Mouse (Mus musculus) CD4-positive helper T cell, adult 2 months (primary cell): ENCODE measurements at regions not wholly inside any gene's neighbourhood (a gene's known extent, or its start where the extent isn't known, plus 50 kb on each side); places are given as distances from the start of the nearest gene placed in this dataset.

Source experiments
- DNase-seq: peaks from one replicate; pipeline ENCODE4 v3.0.0-alpha.2; 2012; ENCODE audit warnings: low read depth, missing footprints, low spot score

DNA sequence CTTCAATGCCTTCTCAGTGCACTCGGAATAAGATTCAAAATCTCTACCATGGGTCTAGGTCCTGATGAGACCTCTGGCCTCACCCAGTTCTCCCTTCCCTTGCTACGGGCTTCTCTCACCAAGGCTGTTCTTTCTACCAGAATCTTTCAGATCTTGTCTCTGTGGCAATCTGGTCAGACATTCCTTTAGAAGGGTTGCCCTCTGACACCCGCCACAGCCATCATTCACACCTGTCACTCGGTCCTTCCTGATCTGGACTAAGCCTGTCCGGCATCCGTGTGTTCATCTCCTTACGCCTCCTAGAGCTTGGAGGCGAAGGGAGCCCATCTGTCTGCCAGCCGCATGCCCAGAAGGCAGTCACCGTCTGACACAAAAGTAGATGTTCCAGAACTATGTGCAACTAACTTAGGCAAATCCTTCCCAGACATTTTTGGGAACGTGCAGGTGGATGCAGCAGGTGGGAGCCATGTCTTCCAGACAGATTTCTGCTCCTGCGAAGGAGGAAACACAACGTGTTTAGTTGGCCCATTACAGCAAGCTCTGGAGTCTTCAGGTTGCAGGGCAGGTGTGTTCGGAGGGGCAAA, 77.7 kb downstream of the Fam76b start:
- no peak for DNase-seq

- no peak for DNase-seq
Measured at GRCm38 (mm10) chr9:13906736-13907135, 79.2 kb downstream of the Fam76b start.

GRCm38 (mm10) chr9:13909604-13910003, 82.1 kb downstream of the Fam76b start:
- no peak for DNase-seq

DNA sequence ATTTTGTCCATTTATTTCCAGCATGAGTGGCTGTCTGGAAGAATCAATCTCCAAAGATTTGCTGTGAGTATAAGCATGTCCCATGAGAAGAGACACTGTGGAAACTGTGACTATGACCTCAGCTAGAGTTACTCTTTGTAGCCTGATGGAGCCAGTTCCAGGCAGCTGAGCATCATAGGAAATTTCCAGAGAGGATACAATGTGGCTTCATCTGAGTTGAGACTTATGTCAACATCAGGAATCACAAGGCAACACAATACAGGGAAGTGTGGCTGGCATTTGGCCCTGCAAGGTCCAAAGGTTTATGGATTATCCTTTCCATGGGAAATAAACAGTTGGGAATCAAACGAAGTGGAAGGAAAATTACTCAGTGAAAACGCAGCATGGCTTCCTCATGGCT, 82.6 kb downstream of the Fam76b start:
- no peak for DNase-seq

GRCm38 (mm10) chr9:13913459-13913858, 85.9 kb downstream of the Fam76b start:
- DNase-seq, result no peak

DNA sequence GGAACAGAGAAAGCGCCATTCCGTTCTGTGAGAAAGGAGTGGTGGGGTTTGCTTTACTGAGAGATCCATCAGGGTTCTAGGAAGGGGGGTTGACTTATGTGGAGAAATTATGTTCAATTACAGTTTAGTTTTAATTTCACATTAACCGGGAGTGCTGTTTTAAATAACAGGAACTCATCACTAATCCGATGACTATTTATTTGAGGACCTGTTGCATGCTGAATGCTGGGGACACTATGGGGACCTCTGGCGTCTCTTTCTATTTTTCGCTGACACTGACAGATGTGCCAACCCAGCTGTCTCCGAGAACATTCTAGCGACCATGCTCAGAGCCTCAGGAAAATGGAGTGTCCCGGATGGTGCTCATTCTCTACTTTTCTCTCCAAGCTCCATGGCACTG, 86.6 kb downstream of the Fam76b start:
- no peak for DNase-seq

DNA sequence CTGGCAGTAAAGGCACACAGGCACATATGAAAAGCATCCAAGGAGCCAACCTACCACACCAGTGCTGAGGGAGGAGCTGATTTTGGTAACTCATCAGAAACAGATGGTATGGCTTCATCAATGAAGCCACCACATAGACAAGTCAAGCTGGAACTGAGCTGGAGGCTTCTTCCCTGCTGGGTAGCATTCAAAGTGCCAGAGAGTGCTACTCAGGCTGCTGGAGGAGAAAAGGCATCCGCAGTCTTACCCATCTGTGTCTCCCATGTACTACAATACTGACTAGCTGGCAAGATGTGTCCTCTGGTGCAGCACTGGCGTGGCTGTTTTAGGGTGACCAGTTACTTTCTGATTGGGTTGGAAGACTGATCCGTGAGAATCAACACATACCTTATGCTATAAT, 87.3 kb downstream of the Fam76b start:
- DNase-seq, result no peak

DNA sequence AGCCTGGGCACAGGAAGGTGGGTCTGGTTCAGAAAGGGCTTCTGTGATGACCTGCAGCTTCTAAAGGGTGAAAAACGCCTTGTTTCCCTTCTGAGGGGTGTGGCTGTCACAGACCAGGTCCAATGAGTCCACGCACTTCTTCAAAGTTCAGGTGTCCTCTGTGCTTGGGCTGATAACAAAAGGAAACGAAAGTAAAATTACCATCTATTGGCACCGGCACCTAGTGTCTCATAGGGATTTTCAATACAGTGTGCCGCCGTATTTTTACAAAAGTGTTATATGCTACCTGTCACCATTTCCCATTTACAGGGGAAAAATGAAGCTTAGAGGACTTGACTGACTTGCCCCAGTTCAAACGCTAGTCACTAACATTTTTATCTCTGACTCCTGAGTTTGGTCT, 89.3 kb downstream of the Fam76b start:
- no peak for DNase-seq

GRCm38 (mm10) chr9:13918606-13919202, 91.2 kb downstream of the Fam76b start:
- no peak for DNase-seq

DNA sequence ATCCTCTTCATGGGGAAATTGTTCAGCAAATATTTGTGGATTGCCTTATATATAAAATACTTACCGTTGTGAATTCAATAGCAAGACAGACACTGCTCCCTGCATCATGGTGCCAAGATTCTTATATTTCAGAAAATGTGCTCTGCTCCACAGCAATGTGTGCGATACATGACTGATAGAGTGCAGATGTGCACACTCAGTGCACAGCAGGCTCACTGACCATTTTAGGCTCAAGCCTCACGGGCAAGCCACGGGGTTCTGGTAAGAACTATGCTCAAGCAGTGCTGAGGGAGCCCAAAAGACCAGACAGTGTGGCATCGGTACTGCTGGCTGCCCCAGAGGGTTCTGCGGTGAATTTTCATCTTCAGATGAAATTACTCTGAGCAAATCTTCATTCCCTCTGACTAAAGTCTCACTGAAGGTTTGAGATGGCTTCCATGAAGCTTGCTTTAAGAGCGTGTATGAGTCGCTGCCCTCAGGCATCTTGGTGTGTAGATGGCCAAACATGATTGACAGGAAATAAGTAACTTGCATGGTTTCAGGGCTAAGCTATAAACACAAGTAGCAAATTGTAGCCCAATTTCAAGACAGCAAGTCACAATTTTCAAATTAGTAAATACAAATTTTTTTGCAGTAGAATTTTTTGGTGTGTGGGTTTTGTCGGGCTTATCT, 92.4 kb downstream of the Fam76b start:
- DNase-seq, result no peak

- DNase-seq, result no peak
Measured at GRCm38 (mm10) chr9:13920623-13921022, 93.1 kb downstream of the Fam76b start.

DNA sequence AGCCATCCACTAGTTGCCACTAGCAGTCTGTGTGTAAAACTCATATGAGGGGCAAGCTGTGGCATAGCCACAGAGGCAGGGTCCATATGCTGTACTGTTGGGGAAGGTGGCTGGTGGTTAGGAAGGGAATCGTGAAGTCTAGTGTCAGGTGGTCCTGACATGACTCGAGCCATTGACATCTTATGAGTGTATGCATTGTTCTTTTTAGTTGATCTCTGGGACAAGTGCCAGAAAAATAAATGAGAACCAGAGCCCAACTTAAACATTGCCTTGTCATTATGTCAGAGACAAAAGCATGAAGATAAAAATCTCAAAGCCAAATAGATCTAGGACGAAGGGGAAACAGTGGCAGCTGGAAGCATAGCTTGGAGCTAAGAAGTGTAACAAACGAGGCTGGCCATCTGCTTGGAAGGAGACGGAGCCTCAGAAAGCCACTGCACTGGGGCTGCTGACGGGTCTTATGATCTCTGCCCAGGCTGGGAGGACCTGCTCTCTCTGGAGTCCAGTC, 104.5 kb downstream of the Fam76b start:
- no peak for DNase-seq

DNA sequence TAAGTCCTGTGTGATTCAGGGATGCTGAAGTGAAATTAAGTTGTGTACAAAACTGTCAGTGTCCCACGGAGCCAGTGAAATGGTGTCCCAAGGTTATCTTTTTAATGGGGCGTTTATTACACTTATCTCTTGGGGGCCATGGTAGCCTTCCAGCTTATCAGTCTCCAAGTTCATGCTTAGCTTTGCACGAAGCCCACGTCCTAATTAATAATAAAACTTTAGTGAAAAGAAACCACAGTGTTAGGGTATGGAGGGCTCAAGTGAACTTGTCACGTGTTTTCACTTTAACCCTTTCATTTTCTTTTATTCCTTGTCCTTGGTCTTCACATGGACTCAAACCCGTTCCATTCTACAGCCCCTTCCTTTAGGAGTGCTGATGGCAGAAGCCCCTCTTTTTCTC, 105.9 kb downstream of the Fam76b start:
- DNase-seq, result no peak

GRCm38 (mm10) chr9:13937301-13937700, 109.8 kb downstream of the Fam76b start:
- no peak for DNase-seq

DNA sequence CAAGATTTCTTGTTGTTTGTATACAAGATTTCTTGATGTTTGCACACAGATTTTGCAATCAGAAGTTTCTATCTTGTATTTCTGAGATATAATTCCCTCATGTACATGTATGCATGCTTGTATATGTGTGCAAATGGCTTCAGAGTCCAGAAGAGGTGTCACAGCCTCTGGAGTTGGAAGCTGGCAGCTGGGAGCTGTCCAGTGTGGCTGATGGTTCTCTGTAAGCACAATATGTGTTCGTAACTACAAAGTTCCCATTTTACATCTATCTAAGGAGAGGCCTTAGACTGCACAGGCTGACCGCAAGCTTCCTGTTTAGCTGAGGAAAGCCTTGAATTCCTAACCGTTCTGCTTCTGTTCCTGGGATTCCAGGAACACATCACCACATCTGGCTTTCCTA, 119.0 kb downstream of the Fam76b start:
- DNase-seq, result no peak

GRCm38 (mm10) chr9:13952157-13952556, 124.6 kb downstream of the Fam76b start:
- no peak for DNase-seq

- no peak for DNase-seq
Measured at GRCm38 (mm10) chr9:13963140-13963763, 135.7 kb downstream of the Fam76b start.

DNA sequence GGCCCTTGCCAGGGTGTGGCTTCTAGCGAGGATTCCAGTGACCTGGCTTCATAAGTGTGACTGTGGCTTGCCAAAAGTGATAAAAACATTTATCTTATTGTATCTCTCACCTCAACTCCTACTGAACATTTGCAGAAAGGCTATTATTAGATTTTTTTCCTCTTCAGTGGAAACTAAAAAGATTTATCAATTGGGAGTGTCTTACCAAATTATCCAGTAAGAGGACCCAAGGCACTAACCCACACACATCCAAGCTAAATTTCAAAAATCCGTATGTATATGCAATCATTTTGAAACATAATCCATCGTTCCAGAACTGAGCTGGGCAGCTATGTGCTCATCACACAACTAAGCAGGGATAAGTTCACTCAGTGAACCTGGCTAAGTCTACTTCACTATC, 136.3 kb downstream of the Fam76b start:
- no peak for DNase-seq

DNA sequence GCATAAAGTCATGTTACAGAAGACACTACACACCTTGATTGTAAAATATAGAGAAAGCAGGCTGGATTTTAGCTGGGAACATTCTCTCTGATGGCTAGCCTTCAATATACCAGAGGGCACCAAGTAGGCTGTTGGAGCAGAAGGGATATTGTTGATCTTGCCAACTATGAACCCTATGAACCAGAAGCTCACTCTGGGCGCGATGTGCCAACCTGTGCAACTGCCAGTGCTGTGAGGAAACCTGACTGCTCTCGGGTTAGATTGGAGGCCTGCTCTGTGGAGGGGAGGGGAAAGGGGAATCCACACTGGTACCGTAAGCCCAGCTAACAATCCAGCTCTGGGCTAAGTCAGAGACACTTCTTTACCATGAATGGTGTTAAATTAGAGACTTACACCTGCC, 136.7 kb downstream of the Fam76b start:
- no peak for DNase-seq

- DNase-seq, result no peak
Measured at GRCm38 (mm10) chr9:13966212-13966611, 138.7 kb downstream of the Fam76b start.

DNA sequence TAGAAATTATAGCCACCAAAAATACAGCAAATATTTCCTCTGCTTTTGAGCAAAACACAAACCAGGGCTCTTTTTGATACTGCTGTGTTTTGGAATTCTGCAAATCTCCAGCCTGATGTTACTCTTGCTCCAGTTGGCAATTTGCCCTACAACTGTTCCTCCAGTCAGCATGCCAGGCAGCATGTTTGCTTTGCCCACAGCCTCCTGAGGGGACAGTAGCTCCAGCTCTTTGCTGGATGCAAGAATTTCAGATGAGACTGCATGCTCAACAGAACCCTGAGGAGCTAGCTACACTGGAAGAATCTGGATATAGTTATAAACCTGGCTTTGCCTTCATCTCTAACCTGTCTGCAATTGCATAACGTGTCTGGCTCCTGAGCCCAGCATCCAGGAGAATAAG, 141.7 kb downstream of the Fam76b start:
- no peak for DNase-seq

DNA sequence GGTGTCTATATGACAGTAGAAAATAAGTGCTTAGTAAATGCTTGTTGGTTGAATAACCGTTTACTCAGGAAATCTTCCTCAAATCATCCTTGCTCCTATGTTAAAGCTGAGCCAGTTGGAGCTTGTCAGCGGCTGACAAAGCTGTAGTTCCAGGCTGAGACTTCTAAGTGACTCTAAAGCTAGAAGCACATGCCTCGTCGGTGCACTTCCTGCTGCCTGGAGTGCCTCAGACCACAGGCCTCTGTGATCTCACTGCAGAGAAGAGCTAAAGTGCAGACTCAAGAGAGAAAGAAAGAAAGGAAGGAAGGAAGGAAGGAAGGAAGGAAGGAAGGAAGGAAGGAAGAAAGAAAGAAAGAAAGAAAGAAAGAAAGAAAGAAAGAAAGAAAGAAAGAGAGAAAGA, 146.1 kb downstream of the Fam76b start:
- peak; percentile 27 for DNase-seq

- DNase-seq, result no peak
Measured at GRCm38 (mm10) chr9:13974870-13975269, 147.4 kb downstream of the Fam76b start.
